Mouse (Mus musculus): ENCODE data around the gene Serinc4.

DNA sequence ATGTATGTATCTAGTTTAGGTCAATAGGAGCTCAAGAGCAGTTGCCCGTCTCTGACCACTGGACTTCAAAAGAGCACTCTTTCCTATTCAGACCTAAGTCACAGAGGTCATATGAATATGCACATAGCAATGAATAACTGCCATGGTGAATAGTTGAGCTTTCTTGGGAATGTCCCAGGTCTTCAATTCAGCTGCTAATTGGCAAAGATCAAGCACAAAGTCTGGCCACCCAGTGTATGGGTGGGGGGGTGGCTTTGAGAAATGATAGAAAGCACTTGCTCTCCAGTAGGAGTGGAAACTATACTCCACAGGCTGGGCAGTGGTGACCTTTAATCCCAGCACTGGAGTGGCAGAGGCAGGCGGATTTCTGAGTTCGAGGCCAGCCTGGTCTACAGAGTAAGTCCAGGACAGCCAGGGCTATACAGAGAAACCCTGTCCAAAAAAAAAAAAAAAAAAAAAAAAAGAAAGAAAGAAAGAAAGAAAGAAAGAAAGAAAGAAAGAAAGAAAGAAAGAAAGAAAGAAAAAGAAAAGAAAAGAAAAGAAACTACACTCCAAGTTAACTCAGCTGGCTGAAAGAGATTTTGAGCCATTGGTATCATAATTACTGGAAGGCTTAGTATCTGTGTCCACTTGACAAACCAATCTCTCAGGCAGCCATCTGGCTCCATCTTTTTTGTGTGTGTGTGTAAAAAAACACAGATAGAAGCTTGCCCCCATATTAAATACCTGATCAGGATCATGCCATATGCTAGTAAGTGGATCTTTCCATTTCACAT, 21.1 kb upstream of the Serinc4 start:
- no peak for TF ChIP-seq CTCF (IDR thresholded peaks at IDR 0.05)
- no peak for TF ChIP-seq EP300 (IDR thresholded peaks at IDR 0.05)

Data from lung, postnatal 0 days (tissue).